Mouse (Mus musculus) limb, embryonic 15.5 days (tissue): ENCODE measurements around the gene Cpped1. TPM values are rescaled to one million over a fixed set of nuclear protein-coding genes. Genes with fewer than 3 reads are reported as not detected.

Experiments used
- ATAC-seq: fragments of 200-750 bp; cut with Nextera tagmentation; 2 replicates; pipeline ENCODE4 v1.8.0; 2017; ENCODE audit warnings: low read depth, moderate TSS enrichment; ENCODE audit not compliant: insufficient number of reproducible peaks, low FRiP score, low TSS enrichment
- H3K27ac ChIP-seq: fragments of 300-500 bp; sonication (generic); 2 replicates; pipeline ENCODE4 v1.5.1; 2015; ENCODE audit warnings: moderate library complexity, mild to moderate bottlenecking, inconsistent platforms
- H3K27me3 ChIP-seq: fragments of 300-500 bp; sonication (generic); 2 replicates; pipeline ENCODE4 v1.6.1; 2015; ENCODE audit warnings: inconsistent platforms
- H3K36me3 ChIP-seq: fragments of 300-500 bp; sonication (generic); 2 replicates; pipeline ENCODE4 v1.6.1; 2015; ENCODE audit warnings: inconsistent platforms
- H3K4me1 ChIP-seq: fragments of 300-500 bp; sonication (generic); 2 replicates; pipeline ENCODE4 v1.6.1; 2015; ENCODE audit warnings: inconsistent platforms
- H3K4me2 ChIP-seq: fragments of 300-500 bp; sonication (generic); 2 replicates; pipeline ENCODE4 v1.6.1; 2015; ENCODE audit warnings: mild to moderate bottlenecking, inconsistent platforms
- H3K4me3 ChIP-seq: fragments of 300-500 bp; sonication (generic); 2 replicates; pipeline ENCODE4 v1.5.1; 2015; ENCODE audit warnings: mild to moderate bottlenecking, inconsistent platforms
- H3K9ac ChIP-seq: fragments of 300-500 bp; sonication (generic); 2 replicates; pipeline ENCODE4 v1.6.1; 2015; ENCODE audit warnings: inconsistent platforms
- H3K9me3 ChIP-seq: fragments of 300-500 bp; sonication (generic); 2 replicates; pipeline ENCODE4 v1.6.1; 2016; ENCODE audit warnings: inconsistent platforms
- WGBS: fragments of 180-500 bp; shearing (Covaris S2); methylation state at CpG from one replicate; pipeline ENCODE4 v1.1.7; 2015; 5-methylcytosine and 5-hydroxymethylcytosine counted together
- polyA plus RNA-seq: library from polyadenylated mRNA; unstranded; fragments of >200 nt; fragmentation: Nextera tagmentation; extraction: Ambion mirVana; gene quantifications from 2 replicates; pipeline ENCODE4 v1.2.1, GENCODE M21; 2015

Gene Cpped1
- polyA plus RNA-seq, 1 experiment from 2014 or later: 18.8 TPM

- no peak for ATAC-seq
- Histone ChIP-seq H3K36me3 (no peaks in the 10 kb centered on the region; the same call in 1 of the 2 replicates), H3K4me2 (no peak overlapping the region), H3K4me3 (no peak overlapping the region), H3K9ac (no peak overlapping the region), H3K27ac (no peak overlapping the region), H3K27me3 (no peaks in the 10 kb centered on the region), H3K4me1 (no peaks in the 10 kb centered on the region), H3K9me3 (no peaks in the 10 kb centered on the region)
- 23% methylated on average over 1 of the region's 1 CpGs for WGBS
These were observed 75.8 kb downstream of the Cpped1 start for GRCm38 (mm10) chr16:11833474-11833873.

GRCm38 (mm10) chr16:11828816-11829215 lies 80.4 kb downstream of the Cpped1 start:
- ATAC-seq: no peak
- Histone ChIP-seq H3K4me1 (no peaks in the 10 kb centered on the region), H3K9me3 (no peaks in the 10 kb centered on the region), H3K4me2 (no peak overlapping the region), H3K9ac (no peak overlapping the region), H3K27me3 (no peaks in the 10 kb centered on the region), H3K4me3 (no peak overlapping the region), H3K36me3 (peaks cover 9% of the 10 kb centered on the region), H3K27ac (no peak overlapping the region)
- 62% methylated on average over 1 of the region's 1 CpGs for WGBS

GRCm38 (mm10) chr16:11824833-11825232 lies 84.4 kb downstream of the Cpped1 start:
- H3K4me3 ChIP-seq: no peak overlapping the region
- 75% methylated on average over 7 of the region's 7 CpGs for WGBS
- H3K4me1 ChIP-seq: no peaks in the 10 kb centered on the region
- no peak overlapping the region for H3K27ac ChIP-seq
- no peak overlapping the region for H3K4me2 ChIP-seq
- no peaks in the 10 kb centered on the region for H3K27me3 ChIP-seq
- no peaks in the 10 kb centered on the region for H3K9me3 ChIP-seq
- no peak overlapping the region for H3K9ac ChIP-seq
- no peak for ATAC-seq
- peaks cover 9% of the 10 kb centered on the region for H3K36me3 ChIP-seq

- Histone ChIP-seq H3K27ac (no peak overlapping the region), H3K27me3 (no peaks in the 10 kb centered on the region), H3K9me3 (no peaks in the 10 kb centered on the region), H3K36me3 (peaks cover 9% of the 10 kb centered on the region), H3K4me2 (no peak overlapping the region), H3K9ac (no peak overlapping the region), H3K4me1 (no peaks in the 10 kb centered on the region), H3K4me3 (no peak overlapping the region)
- no peak for ATAC-seq
- 72% methylated on average over 8 of the region's 8 CpGs for whole genome bisulfite sequencing
These were observed 84.9 kb downstream of the Cpped1 start for GRCm38 (mm10) chr16:11824385-11824784.

DNA sequence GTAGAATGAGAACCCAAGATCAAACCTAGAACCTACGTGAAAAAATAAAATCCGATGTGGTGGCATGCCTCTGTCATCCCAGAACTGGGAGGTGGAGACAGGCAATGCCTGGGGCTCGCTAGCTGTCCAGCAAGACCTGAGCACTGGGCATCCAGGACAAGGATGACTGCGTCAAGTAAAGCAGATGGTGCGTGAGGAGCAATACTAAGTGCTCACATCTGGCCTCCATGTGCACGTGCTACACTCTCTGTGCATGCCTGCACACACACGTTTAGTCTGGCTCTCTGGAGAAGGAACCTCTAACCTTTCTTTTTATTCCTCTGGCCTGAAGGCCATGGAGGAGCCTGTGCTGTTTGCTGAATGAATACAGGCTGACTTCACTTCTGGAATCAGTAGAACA lies 88.5 kb downstream of the Cpped1 start:
- H3K27ac ChIP-seq: no peak overlapping the region
- WGBS: 59% methylated on average over 7 of the region's 7 CpGs
- H3K4me3 ChIP-seq: no peak overlapping the region
- no peaks in the 10 kb centered on the region for H3K27me3 ChIP-seq
- no peaks in the 10 kb centered on the region for H3K9me3 ChIP-seq
- H3K4me1 ChIP-seq: no peaks in the 10 kb centered on the region
- H3K36me3 ChIP-seq: 0 out of 2 replicates have a peak, but pooled peaks cover 3% of the 10 kb centered on the region
- no peak overlapping the region for H3K4me2 ChIP-seq
- no peak for ATAC-seq
- H3K9ac ChIP-seq: no peak overlapping the region

GRCm38 (mm10) chr16:11814935-11815650 lies 94.2 kb downstream of the Cpped1 start:
- no peak overlapping the region for H3K27ac ChIP-seq
- 0 out of 2 replicates have a peak, but pooled peaks cover 4% of the 10 kb centered on the region for H3K4me1 ChIP-seq
- H3K4me2 ChIP-seq: no peak overlapping the region
- H3K9me3 ChIP-seq: no peaks in the 10 kb centered on the region
- no peak overlapping the region for H3K9ac ChIP-seq
- ATAC-seq: no peak
- no peaks in the 10 kb centered on the region for H3K27me3 ChIP-seq
- H3K4me3 ChIP-seq: no peak overlapping the region
- 78% methylated on average over 10 of the region's 10 CpGs for WGBS
- 0 out of 2 replicates have a peak, but pooled peaks cover 3% of the 10 kb centered on the region for H3K36me3 ChIP-seq

DNA sequence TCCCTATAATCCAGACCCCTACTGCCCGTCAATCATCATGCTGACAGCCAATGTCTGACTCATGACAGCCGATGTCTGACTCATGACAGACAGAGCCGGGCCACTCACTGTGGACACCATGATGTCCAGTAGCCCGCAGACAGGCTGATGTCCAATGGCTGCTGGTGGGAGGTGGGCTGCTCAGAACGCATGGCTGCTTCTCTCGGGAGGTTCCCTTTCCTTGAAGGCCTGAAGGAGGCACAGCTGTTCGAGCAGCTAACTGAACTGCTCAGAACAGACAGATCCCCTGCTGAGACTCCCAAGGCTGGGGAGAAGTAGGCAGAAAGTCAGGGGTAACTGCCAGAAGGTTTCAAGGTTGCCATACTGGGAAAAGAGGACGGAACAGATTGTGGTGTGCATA lies 97.1 kb downstream of the Cpped1 start:
- 64% methylated on average over 8 of the region's 8 CpGs for WGBS
- H3K27ac ChIP-seq: no peak overlapping the region
- H3K4me3 ChIP-seq: no peak overlapping the region
- H3K4me2 ChIP-seq: no peak overlapping the region
- H3K4me1 ChIP-seq: 0 out of 2 replicates have a peak, but pooled peaks cover 4% of the 10 kb centered on the region
- no peak overlapping the region for H3K9ac ChIP-seq
- H3K9me3 ChIP-seq: no peaks in the 10 kb centered on the region
- H3K36me3 ChIP-seq: 0 out of 2 replicates have a peak, but pooled peaks cover 3% of the 10 kb centered on the region
- no peaks in the 10 kb centered on the region for H3K27me3 ChIP-seq
- ATAC-seq: no peak

GRCm38 (mm10) chr16:11809615-11810014 lies 99.6 kb downstream of the Cpped1 start:
- no peaks in the 10 kb centered on the region for H3K27me3 ChIP-seq
- H3K4me1 ChIP-seq: peaks cover 2% of the 10 kb centered on the region; the same call in 1 of the 2 replicates
- H3K4me2 ChIP-seq: no peak overlapping the region
- H3K36me3 ChIP-seq: no peaks in the 10 kb centered on the region
- H3K27ac ChIP-seq: no peak overlapping the region
- no peaks in the 10 kb centered on the region for H3K9me3 ChIP-seq
- ATAC-seq: no peak
- 50% methylated on average over 8 of the region's 8 CpGs for WGBS
- H3K4me3 ChIP-seq: no peak overlapping the region
- no peak overlapping the region for H3K9ac ChIP-seq

GRCm38 (mm10) chr16:11801960-11802539 lies 107.2 kb downstream of the Cpped1 start:
- H3K4me2 ChIP-seq: no peak overlapping the region
- H3K9ac ChIP-seq: no peak overlapping the region
- ATAC-seq: no peak
- peaks cover 5% of the 10 kb centered on the region; the same call in 1 of the 2 replicates for H3K36me3 ChIP-seq
- WGBS: 89% methylated on average over 7 of the region's 7 CpGs
- no peaks in the 10 kb centered on the region for H3K27me3 ChIP-seq
- no peak overlapping the region for H3K27ac ChIP-seq
- H3K4me1 ChIP-seq: peaks cover 3% of the 10 kb centered on the region; the same call in 1 of the 2 replicates
- H3K4me3 ChIP-seq: no peak overlapping the region
- no peaks in the 10 kb centered on the region for H3K9me3 ChIP-seq

DNA sequence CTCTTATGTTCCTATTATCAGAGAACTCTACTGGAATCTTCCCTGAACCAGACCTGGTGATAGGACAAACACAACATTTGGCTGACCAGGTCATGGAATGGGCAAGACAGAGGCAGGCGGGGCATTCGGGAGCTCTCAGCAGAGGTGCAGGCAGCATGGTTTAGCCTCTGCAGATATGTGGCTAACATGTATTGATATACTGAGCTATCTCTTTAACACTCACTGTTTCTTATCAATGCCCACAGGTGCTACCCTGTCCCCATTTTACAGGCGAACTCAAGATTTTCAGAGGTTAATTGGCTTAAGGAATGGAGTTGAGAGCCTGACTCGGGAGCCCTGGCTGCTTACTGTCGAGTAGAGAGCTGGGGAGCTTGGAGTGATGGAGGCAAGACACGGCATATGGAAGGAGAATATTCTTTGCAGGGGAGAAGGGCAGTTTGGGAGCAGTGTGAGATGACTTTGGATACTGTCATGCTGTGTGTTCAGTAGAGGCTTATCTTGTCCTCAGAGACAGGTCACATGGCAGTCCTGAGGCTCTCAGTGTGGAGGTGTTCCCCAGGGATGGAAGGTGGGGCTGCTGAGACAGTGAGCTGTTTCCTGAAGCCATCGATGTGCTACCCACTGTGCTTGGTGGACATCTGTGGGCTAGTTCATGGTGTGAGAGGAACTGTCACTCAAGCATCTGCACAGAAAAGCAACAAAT lies 113.3 kb downstream of the Cpped1 start:
- Histone ChIP-seq H3K4me2 (no peak overlapping the region), H3K27me3 (no peaks in the 10 kb centered on the region), H3K9ac (no peak overlapping the region), H3K36me3 (no peaks in the 10 kb centered on the region), H3K4me3 (no peak overlapping the region), H3K4me1 (no peaks in the 10 kb centered on the region), H3K9me3 (no peaks in the 10 kb centered on the region), H3K27ac (no peak overlapping the region)
- ATAC-seq: no peak
- whole genome bisulfite sequencing: 72% methylated on average over 7 of the region's 7 CpGs

- Histone ChIP-seq H3K27me3 (no peaks in the 10 kb centered on the region), H3K4me2 (no peak overlapping the region), H3K36me3 (no peaks in the 10 kb centered on the region), H3K4me1 (no peaks in the 10 kb centered on the region), H3K9ac (no peak overlapping the region), H3K4me3 (no peak overlapping the region), H3K9me3 (no peaks in the 10 kb centered on the region), H3K27ac (no peak overlapping the region)
- 78% methylated on average over 4 of the region's 4 CpGs for WGBS
- ATAC-seq: no peak
These were observed 114.6 kb downstream of the Cpped1 start for GRCm38 (mm10) chr16:11794628-11795027.

GRCm38 (mm10) chr16:11793391-11793790 lies 115.9 kb downstream of the Cpped1 start:
- Histone ChIP-seq H3K9me3 (no peaks in the 10 kb centered on the region), H3K27ac (no peak overlapping the region), H3K9ac (no peak overlapping the region), H3K36me3 (no peaks in the 10 kb centered on the region), H3K4me2 (no peak overlapping the region), H3K27me3 (no peaks in the 10 kb centered on the region), H3K4me1 (no peaks in the 10 kb centered on the region), H3K4me3 (no peak overlapping the region)
- 21% methylated on average over 2 of the region's 2 CpGs for WGBS
- ATAC-seq: no peak
